Comparison of ENCODE assay signal across 9 mouse cellular contexts in the genomic region with DNA sequence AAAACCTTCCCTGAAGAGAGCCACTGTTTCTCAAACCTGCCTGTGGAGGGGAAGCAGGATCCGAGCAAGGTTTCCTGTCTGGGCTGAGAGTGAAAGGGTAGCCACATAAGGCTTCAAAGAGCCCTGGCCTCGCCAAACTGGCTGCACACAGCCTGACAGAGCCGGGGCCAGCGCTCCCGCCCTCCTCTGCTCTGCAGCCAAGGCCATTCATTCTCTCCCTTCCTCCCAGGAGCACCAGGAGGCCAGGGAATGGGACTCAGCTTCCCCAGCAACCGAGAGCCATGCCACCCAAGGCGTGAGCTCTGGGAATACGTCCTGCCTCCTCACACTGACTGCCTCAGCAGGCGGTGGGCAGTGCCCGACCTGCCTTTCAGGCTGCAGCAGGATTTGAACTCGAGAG. TPM values are rescaled to one million over a fixed set of nuclear protein-coding genes. Genes with fewer than 3 reads are reported as not detected.
DNase-seq lines count a peak whose midpoint lies in the region; ATAC-seq and TF ChIP-seq lines count a peak whose summit lies in the region.
"Had no signal": no experiment of that assay in that cellular context is flagged by ENCODE, and none has a peak within 500 bp of the region (broad histone marks: within the 10 kb centered on the region; RNA-seq: fewer than 3 reads in every experiment).

No protein-coding gene starts in this region.

- no peak overlapping the region for H3K4me3 ChIP-seq in forebrain, embryonic 13.5 days
- H3K4me3 ChIP-seq in intestine, embryonic 15.5 days (replicated peaks), result no peak overlapping the region
- peak overlapping the region; percentile 40; the same call in 1 of the 2 replicates for H3K4me3 ChIP-seq in midbrain, postnatal 0 days (ENCODE audit: low read depth, low read length)
- H3K4me3 ChIP-seq: erythroblast, embryonic 14.5 days had no signal

- H3K36me3 ChIP-seq in forebrain, embryonic 13.5 days (ENCODE audit: poor library complexity, severe bottlenecking), result no peaks in the 10 kb centered on the region
- no peaks in the 10 kb centered on the region for H3K36me3 ChIP-seq in intestine, embryonic 15.5 days
- H3K36me3 ChIP-seq in midbrain, postnatal 0 days (ENCODE audit: insufficient read depth, low read length), result no peaks in the 10 kb centered on the region

- WGBS in forebrain, embryonic 13.5 days, result 6% methylated on average over 11 of the region's 11 CpGs
- 7% methylated on average over 11 of the region's 11 CpGs for WGBS in intestine, embryonic 15.5 days
- 7% methylated on average over 11 of the region's 11 CpGs for WGBS in midbrain, postnatal 0 days

- DNase-seq in heart, adult 11 months, result peak; percentile 84
- no peak for DNase-seq in heart, adult 8-10 months (ENCODE audit: low spot score)
- peak; percentile 29 to 51 for DNase-seq in adrenal gland, postnatal 36 days
- DNase-seq in midbrain, postnatal 0 days (ENCODE audit: low spot score), result peak; percentile 54
- DNase-seq in urinary bladder, postnatal 36 days (ENCODE audit: low spot score in 2 of 2), result no peak
- DNase-seq in spleen, postnatal 4 days (ENCODE audit: low spot score in 2 of 2), result no peak

- peak overlapping the region; percentile 66 for H3K4me2 ChIP-seq in forebrain, embryonic 13.5 days
- H3K4me2 ChIP-seq in intestine, embryonic 15.5 days (replicated peaks), result peak overlapping the region; percentile 86; the same call in 1 of the 2 replicates
- peak overlapping the region; percentile 74; the same call in 1 of the 2 replicates for H3K4me2 ChIP-seq in midbrain, postnatal 0 days (ENCODE audit: low read depth, low read length, poor library complexity, severe bottlenecking)

- no peak for TF ChIP-seq CTCF in midbrain, postnatal 0 days (IDR thresholded peaks at IDR 0.05)

- no peak for ATAC-seq in forebrain, embryonic 13.5 days
- no peak for ATAC-seq in intestine, embryonic 15.5 days
- peak; percentile 73 for ATAC-seq in midbrain, postnatal 0 days (ENCODE audit: low FRiP score)

- no peak overlapping the region for H3K9ac ChIP-seq in forebrain, embryonic 13.5 days
- H3K9ac ChIP-seq in intestine, embryonic 15.5 days, result no peak overlapping the region
- no peak overlapping the region for H3K9ac ChIP-seq in midbrain, postnatal 0 days (replicated peaks; ENCODE audit: low read length, poor library complexity, severe bottlenecking)

- no peaks in the 10 kb centered on the region for H3K9me3 ChIP-seq in forebrain, embryonic 13.5 days (replicated peaks)
- H3K9me3 ChIP-seq in intestine, embryonic 15.5 days, result no peaks in the 10 kb centered on the region
- no peaks in the 10 kb centered on the region for H3K9me3 ChIP-seq in midbrain, postnatal 0 days (ENCODE audit: low read length)

- H3K27ac ChIP-seq in forebrain, embryonic 13.5 days, result no peak overlapping the region
- no peak overlapping the region for H3K27ac ChIP-seq in intestine, embryonic 15.5 days
- no peak overlapping the region for H3K27ac ChIP-seq in midbrain, postnatal 0 days (ENCODE audit: low read depth, low read length)

- H3K4me1 ChIP-seq in forebrain, embryonic 13.5 days, result peaks cover 22% of the 10 kb centered on the region
- H3K4me1 ChIP-seq in intestine, embryonic 15.5 days (replicated peaks), result 0 out of 2 replicates have a peak, but pooled peaks cover 15% of the 10 kb centered on the region
- no peaks in the 10 kb centered on the region for H3K4me1 ChIP-seq in midbrain, postnatal 0 days (ENCODE audit: insufficient read depth, low read length)

- peaks cover 41% of the 10 kb centered on the region for H3K27me3 ChIP-seq in forebrain, embryonic 13.5 days
- H3K27me3 ChIP-seq in intestine, embryonic 15.5 days (replicated peaks), result peaks cover 41% of the 10 kb centered on the region
- peaks cover 11% of the 10 kb centered on the region for H3K27me3 ChIP-seq in midbrain, postnatal 0 days (ENCODE audit: insufficient read depth, low read length)

RNA-seq across cellular contexts. Expression of a gene that starts 1.5 kb away (rescaled TPM):
- total RNA-seq in heart, adult 8-10 months (2022), result not detected
- under 1 TPM; 0.07 to 0.17 TPM for total RNA-seq in adrenal gland, postnatal 36 days (2021)
- 0.12 and 0.26 TPM in 2 replicates for polyA plus RNA-seq in forebrain, embryonic 13.5 days (2015; fragmentation: Nextera tagmentation; extraction: Ambion mirVana)
- 0.11 and 0.49 TPM in 2 replicates for polyA plus RNA-seq in intestine, embryonic 15.5 days (2015; fragmentation: Nextera tagmentation; extraction: Ambion mirVana)
- 4.8 and 6.2 TPM in 2 replicates for total RNA-seq in midbrain, postnatal 0 days (2014; rRNA removed)
- 4.5 and 5.9 TPM in 2 replicates for polyA plus RNA-seq in midbrain, postnatal 0 days (2015; fragmentation: Nextera tagmentation; extraction: Ambion mirVana)
- polyA plus RNA-seq: erythroblast, embryonic 14.5 days had no signal

RNA-seq across cellular contexts. Expression of a gene that starts 35.9 kb away (rescaled TPM):
- 10 to 100 TPM in 1 of 4 experiments, 1 to 10 TPM in 3; 9.1 to 11.5 (median 9.2) TPM for total RNA-seq in heart, adult 8-10 months (2022)
- total RNA-seq in adrenal gland, postnatal 36 days (2021), result 10 to 100 TPM; 30.0 to 33.3 TPM
- 0.98 and 1.8 TPM in 2 replicates for polyA plus RNA-seq in forebrain, embryonic 13.5 days (2015; fragmentation: Nextera tagmentation; extraction: Ambion mirVana)
- polyA plus RNA-seq in intestine, embryonic 15.5 days (2015; fragmentation: Nextera tagmentation; extraction: Ambion mirVana), result 4.7 and 4.9 TPM in 2 replicates
- total RNA-seq in midbrain, postnatal 0 days (2014; rRNA removed), result 0.93 and 3.9 TPM in 2 replicates
- 5.6 and 6.0 TPM in 2 replicates for polyA plus RNA-seq in midbrain, postnatal 0 days (2015; fragmentation: Nextera tagmentation; extraction: Ambion mirVana)
- polyA plus RNA-seq: erythroblast, embryonic 14.5 days had no signal

RNA-seq across cellular contexts. Expression of a gene that starts 48.8 kb away (rescaled TPM):
- not detected for total RNA-seq in heart, adult 8-10 months (2022)
- not detected for total RNA-seq in adrenal gland, postnatal 36 days (2021)
- not detected in 2 replicates for polyA plus RNA-seq in forebrain, embryonic 13.5 days (2015; fragmentation: Nextera tagmentation; extraction: Ambion mirVana)
- not detected in 2 replicates for polyA plus RNA-seq in intestine, embryonic 15.5 days (2015; fragmentation: Nextera tagmentation; extraction: Ambion mirVana)
- not detected in 2 replicates for total RNA-seq in midbrain, postnatal 0 days (2014; rRNA removed)
- polyA plus RNA-seq in midbrain, postnatal 0 days (2015; fragmentation: Nextera tagmentation; extraction: Ambion mirVana), result not detected in 2 replicates
- polyA plus RNA-seq: erythroblast, embryonic 14.5 days had no signal

RNA-seq across cellular contexts. Expression of a gene that starts 50.1 kb away (rescaled TPM):
- 10 to 100 TPM in 1 of 4 experiments, 1 to 10 TPM in 3; 8.8 to 11.5 (median 9.6) TPM for total RNA-seq in heart, adult 8-10 months (2022)
- total RNA-seq in adrenal gland, postnatal 36 days (2021), result 10 to 100 TPM; 13.0 to 13.5 TPM
- polyA plus RNA-seq in forebrain, embryonic 13.5 days (2015; fragmentation: Nextera tagmentation; extraction: Ambion mirVana), result 69.7 and 70.0 TPM in 2 replicates
- 33.0 and 34.3 TPM in 2 replicates for polyA plus RNA-seq in intestine, embryonic 15.5 days (2015; fragmentation: Nextera tagmentation; extraction: Ambion mirVana)
- 21.4 and 26.5 TPM in 2 replicates for total RNA-seq in midbrain, postnatal 0 days (2014; rRNA removed)
- polyA plus RNA-seq in midbrain, postnatal 0 days (2015; fragmentation: Nextera tagmentation; extraction: Ambion mirVana), result 40.7 and 42.4 TPM in 2 replicates

RNA-seq across cellular contexts. Expression of a gene that starts 58.1 kb away (rescaled TPM):
- 10 to 100 TPM; 33.8 to 49.9 (median 41.5) TPM for total RNA-seq in heart, adult 8-10 months (2022)
- 10 to 100 TPM; 71.8 to 74.2 TPM for total RNA-seq in adrenal gland, postnatal 36 days (2021)
- polyA plus RNA-seq in forebrain, embryonic 13.5 days (2015; fragmentation: Nextera tagmentation; extraction: Ambion mirVana), result 152 and 157 TPM in 2 replicates
- 340 and 361 TPM in 2 replicates for polyA plus RNA-seq in intestine, embryonic 15.5 days (2015; fragmentation: Nextera tagmentation; extraction: Ambion mirVana)
- total RNA-seq in midbrain, postnatal 0 days (2014; rRNA removed), result 54.1 and 57.7 TPM in 2 replicates
- 137 TPM in 2 replicates for polyA plus RNA-seq in midbrain, postnatal 0 days (2015; fragmentation: Nextera tagmentation; extraction: Ambion mirVana)

Comparison
In these comparisons a context has a peak if more than half of its experiments do, and no peak if none do; other contexts are left out.
1. DNase-seq: peak in heart, adult 11 months (single experiment), adrenal gland, postnatal 36 days (2 of 2) and midbrain, postnatal 0 days (single experiment); none in heart, adult 8-10 months (single experiment), urinary bladder, postnatal 36 days (0 of 2) and spleen, postnatal 4 days (0 of 2).
2. Peak in every context shown above with its lines, with median percentiles within 50 percentile points of each other: H3K4me2 ChIP-seq.